Mouse (Mus musculus) B cell, adult 62 days (primary cell): ENCODE results near the gene Efhc2. TPM values are rescaled to one million over a fixed set of nuclear protein-coding genes. Genes with fewer than 3 reads are reported as not detected.

ENCODE experiments used
- total RNA-seq: library from RNA; stranded (reverse); gene quantifications from 4 replicates; pipeline ENCODE4 v1.2.4, GENCODE M21; 2023

Gene Efhc2
- total RNA-seq, result 0.21 TPM in 1 of 4 replicates, not detected in the others

GRCm38 (mm10) chrX:17319126-17319583 lies at the start of gene Efhc2:
Efhc2 (minus strand) TSS chrX:17319368.

